Mouse (Mus musculus) MEL (cell line): ENCODE measurements around the gene Tia1.

ENCODE experiments used
- CHD2 ChIP-seq: IDR thresholded peaks from 2 replicates; pipeline ENCODE4 v1.6.1; 2011; ENCODE audit warnings: low read length, improper control_type of control experiment
- POLR2AphosphoS2 ChIP-seq: IDR thresholded peaks from 2 replicates; pipeline ENCODE4 v1.6.1; 2011; ENCODE audit warnings: low read length, improper control_type of control experiment
- UBTF ChIP-seq: IDR thresholded peaks from 2 replicates; pipeline ENCODE4 v1.6.1; 2012; ENCODE audit warnings: low read depth, mild to moderate bottlenecking, inconsistent platforms, low read length, improper control_type of control experiment, moderate library complexity, borderline replicate concordance; ENCODE audit not compliant: insufficient read depth

DNA sequence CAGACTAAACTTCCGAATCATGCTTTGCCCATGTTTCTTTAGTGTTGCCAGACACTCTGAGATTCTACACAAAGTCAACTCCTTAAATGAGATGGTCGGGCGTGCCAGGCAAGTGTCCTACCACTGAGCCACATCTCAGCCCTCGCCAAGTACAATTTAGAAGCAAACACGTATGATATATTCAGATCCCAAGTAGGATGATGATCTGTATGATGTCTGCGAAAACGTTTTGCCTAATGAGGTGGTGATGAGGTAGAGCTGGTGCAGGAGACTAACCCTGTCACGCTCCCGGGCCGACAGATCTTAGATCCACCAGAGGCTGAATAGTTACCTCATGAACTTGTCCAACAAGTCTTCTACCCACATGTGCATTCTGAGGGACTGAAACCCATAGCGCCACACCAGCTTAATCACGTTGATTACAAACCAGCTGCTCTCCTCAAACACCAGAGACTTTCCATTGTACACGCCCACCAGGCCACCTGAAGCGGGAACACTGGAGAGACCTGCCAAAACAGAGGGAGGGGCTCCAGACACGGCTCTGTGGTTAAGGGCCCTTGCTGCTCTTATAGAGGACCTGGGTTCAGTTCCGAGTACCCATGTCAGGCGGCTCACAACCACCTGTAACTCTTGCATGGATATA lies 9.8 kb upstream of the Tia1 start:
- no peak for TF ChIP-seq POLR2AphosphoS2
- TF ChIP-seq CHD2: no peak
- TF ChIP-seq UBTF: no peak
